Mouse (Mus musculus) cerebellum, postnatal 14 days (tissue): ENCODE measurements at regions not wholly inside any gene's neighbourhood (a gene's known extent, or its start where the extent isn't known, plus 50 kb on each side); places are given as distances from the start of the nearest gene placed in this dataset.
A peak's percentile ranks its signal among the peaks of the same experiment; 100 is the strongest.

Experiments used
- DNase-seq, 2 experiments: peaks; one replicate each; pipeline ENCODE4 v3.0.0; 2021; ENCODE audit warnings: mixed read lengths in 2 of 2

GRCm38 (mm10) chr14:58675146-58675545 lies 467.5 kb downstream of the 1700129C05Rik start:
- no peak for DNase-seq

GRCm38 (mm10) chr14:58663946-58664345 lies 478.7 kb downstream of the 1700129C05Rik start:
- peak in 1 of 2 experiments; percentile 56 for DNase-seq

- DNase-seq = no peak
Measured at GRCm38 (mm10) chr14:58662601-58663000, 480.1 kb downstream of the 1700129C05Rik start.

- DNase-seq = no peak
Measured at GRCm38 (mm10) chr14:58661416-58661815, 481.3 kb downstream of the 1700129C05Rik start.

- no peak for DNase-seq
Measured at GRCm38 (mm10) chr14:58657263-58657662, 485.4 kb downstream of the 1700129C05Rik start.

GRCm38 (mm10) chr14:58656935-58657238 lies 485.8 kb downstream of the 1700129C05Rik start:
- no peak for DNase-seq

- no peak for DNase-seq
Measured at GRCm38 (mm10) chr14:58656212-58656934, 486.3 kb downstream of the 1700129C05Rik start.

- no peak for DNase-seq
Measured at GRCm38 (mm10) chr14:58653026-58653425, 489.7 kb downstream of the 1700129C05Rik start.

GRCm38 (mm10) chr14:58652004-58652403 lies 490.7 kb downstream of the 1700129C05Rik start:
- DNase-seq = no peak

- DNase-seq = no peak
Measured at GRCm38 (mm10) chr14:58651210-58651609, 491.5 kb downstream of the 1700129C05Rik start.

- no peak for DNase-seq
Measured at GRCm38 (mm10) chr14:58638337-58638696, 504.4 kb downstream of the 1700129C05Rik start.

- no peak for DNase-seq
Measured at GRCm38 (mm10) chr14:58637405-58638336, 505.0 kb downstream of the 1700129C05Rik start.

GRCm38 (mm10) chr14:58631221-58631620 lies 511.5 kb downstream of the 1700129C05Rik start:
- no peak for DNase-seq

- DNase-seq = peak; percentile 53 to 62
Measured at GRCm38 (mm10) chr14:58628266-58628665, 514.4 kb downstream of the 1700129C05Rik start.

- no peak for DNase-seq
Measured at GRCm38 (mm10) chr14:58626506-58627256, 516.0 kb downstream of the 1700129C05Rik start.

- DNase-seq = no peak
Measured at GRCm38 (mm10) chr14:58620186-58620585, 522.5 kb downstream of the 1700129C05Rik start.

- peak in 1 of 2 experiments; percentile 16 for DNase-seq
Measured at GRCm38 (mm10) chr14:58617656-58618055, 525.0 kb downstream of the 1700129C05Rik start.

- no peak for DNase-seq
Measured at GRCm38 (mm10) chr14:58608216-58608615, 534.5 kb downstream of the 1700129C05Rik start.

GRCm38 (mm10) chr14:58607734-58608133 lies 535.0 kb downstream of the 1700129C05Rik start:
- DNase-seq = peak; percentile 22 to 33

- peak in 1 of 2 experiments; percentile 11 for DNase-seq
Measured at GRCm38 (mm10) chr14:58605529-58605928, 535.2 kb downstream of the Fgf9 start.

- peak; percentile 27 to 37 for DNase-seq
Measured at GRCm38 (mm10) chr14:58598867-58599266, 528.5 kb downstream of the Fgf9 start.

GRCm38 (mm10) chr14:58597810-58598209 lies 527.5 kb downstream of the Fgf9 start:
- no peak for DNase-seq

GRCm38 (mm10) chr14:58596936-58597335 lies 526.6 kb downstream of the Fgf9 start:
- peak; percentile 45 to 58 for DNase-seq
